Mouse (Mus musculus) MEL (cell line): Measurements from ENCODE around the gene Pard3b. TPM values are rescaled to one million over a fixed set of nuclear protein-coding genes. Genes with fewer than 3 reads are reported as not detected.

Experiments
- DNase-seq: peaks from one replicate; pipeline ENCODE4 v3.0.0; 2011; ENCODE audit warnings: low read depth, low spot score
- H3K27ac ChIP-seq: 2 replicates; pipeline ENCODE4 v1.5.1; 2012; ENCODE audit warnings: low read depth, mild to moderate bottlenecking, control low read depth, low read length, moderate library complexity; ENCODE audit not compliant: control insufficient read depth
- H3K27me3 ChIP-seq, 2 experiments: fragments of 150-350 bp in 1 of 2; sonication (generic) in 1 of 2; 2 replicates each; pipeline ENCODE4 v1.6.1; 2012; ENCODE audit warnings: low read length in 2 of 2, mild to moderate bottlenecking in 2 of 2, improper control_type of control experiment in 1 of 2, moderate library complexity in 1 of 2; ENCODE audit not compliant: insufficient read depth in 2 of 2, control insufficient read depth in 1 of 2
- H3K36me3 ChIP-seq, 2 experiments: 2 replicates each; pipeline ENCODE4 v1.6.1; 2012 to 2014; ENCODE audit warnings: low read length in 2 of 2, improper control_type of control experiment in 1 of 2, inconsistent platforms in 1 of 2, mild to moderate bottlenecking in 1 of 2; ENCODE audit not compliant: insufficient read depth in 2 of 2, control insufficient read depth in 1 of 2
- H3K4me1 ChIP-seq, 2 experiments: fragments of 150-350 bp in 1 of 2; sonication (generic) in 1 of 2; 2 replicates each; pipeline ENCODE4 v1.6.1; 2012; ENCODE audit warnings: low read length in 2 of 2, improper control_type of control experiment in 1 of 2, mild to moderate bottlenecking in 1 of 2; ENCODE audit not compliant: insufficient read depth in 2 of 2, control insufficient read depth in 1 of 2
- H3K4me3 ChIP-seq, 2 experiments: fragments of 150-350 bp in 1 of 2; sonication (generic) in 1 of 2; 2 replicates each; pipeline ENCODE4 v1.5.1; 2012; ENCODE audit warnings: low read depth in 2 of 2, low read length in 2 of 2, mild to moderate bottlenecking in 2 of 2, moderate library complexity in 2 of 2, control low read depth in 1 of 2, improper control_type of control experiment in 1 of 2; ENCODE audit not compliant: control insufficient read depth in 1 of 2, insufficient read depth in 1 of 2
- H3K79me2 ChIP-seq: 2 replicates; pipeline ENCODE4 v1.6.1; 2012; ENCODE audit warnings: mild to moderate bottlenecking, low read length, moderate library complexity; ENCODE audit not compliant: control insufficient read depth, poor library complexity, insufficient read depth
- H3K9ac ChIP-seq: 2 replicates; pipeline ENCODE4 v1.6.1; 2012; ENCODE audit warnings: low read depth, mild to moderate bottlenecking, control low read depth, low read length, moderate library complexity; ENCODE audit not compliant: control insufficient read depth, poor library complexity, severe bottlenecking
- H3K9me3 ChIP-seq: fragments of 150-350 bp; sonication (generic); replicated peaks from 2 replicates; pipeline ENCODE4 v1.6.1; 2012; ENCODE audit warnings: mild to moderate bottlenecking, low read length, improper control_type of control experiment, moderate library complexity; ENCODE audit not compliant: insufficient read depth
- BHLHE40 ChIP-seq: IDR thresholded peaks from 2 replicates; pipeline ENCODE4 v1.6.1; 2012; ENCODE audit warnings: low read depth, mild to moderate bottlenecking, inconsistent platforms, low read length, improper control_type of control experiment, borderline replicate concordance
- CHD1 ChIP-seq: IDR thresholded peaks from 2 replicates; pipeline ENCODE4 v1.6.1; 2012; ENCODE audit warnings: low read depth, mild to moderate bottlenecking, inconsistent platforms, low read length, improper control_type of control experiment
- CHD2 ChIP-seq: IDR thresholded peaks from 2 replicates; pipeline ENCODE4 v1.6.1; 2011; ENCODE audit warnings: low read length, improper control_type of control experiment
- CTCF ChIP-seq, 3 experiments: IDR thresholded peaks in 2 of 3; conservative IDR thresholded peaks in 1 of 3; 2 replicates each; pipeline ENCODE4 v1.5.1; 2011 to 2012; ENCODE audit warnings: low read length in 3 of 3, low read depth in 2 of 3, mild to moderate bottlenecking in 2 of 3, improper control_type of control experiment in 1 of 3, inconsistent platforms in 1 of 3, mixed read lengths in 1 of 3, moderate library complexity in 1 of 3; ENCODE audit not compliant: control insufficient read depth in 1 of 3, insufficient read depth in 1 of 3, poor library complexity in 1 of 3, severe bottlenecking in 1 of 3
- E2F4 ChIP-seq: IDR thresholded peaks from 2 replicates; pipeline ENCODE4 v1.6.1; 2011; ENCODE audit warnings: low read depth, low read length, improper control_type of control experiment, borderline replicate concordance
- ELF1 ChIP-seq: IDR thresholded peaks from 2 replicates; pipeline ENCODE4 v1.6.1; 2014; ENCODE audit warnings: low read depth, mild to moderate bottlenecking, inconsistent platforms, low read length, improper control_type of control experiment, moderate library complexity
- EP300 ChIP-seq, 2 experiments: IDR thresholded peaks; 2 replicates each; pipeline ENCODE4 v1.6.1; 2011; ENCODE audit warnings: improper control_type of control experiment in 2 of 2, low read length in 2 of 2, low read depth in 1 of 2, mild to moderate bottlenecking in 1 of 2
- GABPA ChIP-seq: IDR thresholded peaks from 2 replicates; pipeline ENCODE4 v1.6.1; 2012; ENCODE audit warnings: low read depth, mild to moderate bottlenecking, inconsistent platforms, low read length, improper control_type of control experiment, moderate library complexity
- GATA1 ChIP-seq: IDR thresholded peaks from 2 replicates; pipeline ENCODE4 v1.6.1; 2011; ENCODE audit warnings: low read depth, low read length, improper control_type of control experiment
- HCFC1 ChIP-seq: IDR thresholded peaks from 2 replicates; pipeline ENCODE4 v1.6.1; 2012; ENCODE audit warnings: low read depth, mild to moderate bottlenecking, inconsistent platforms, low read length, improper control_type of control experiment, moderate library complexity
- JUND ChIP-seq: IDR thresholded peaks from 2 replicates; pipeline ENCODE4 v1.6.1; 2011; ENCODE audit warnings: low read depth, mild to moderate bottlenecking, improper control_type of control experiment, low read length
- KAT2A ChIP-seq: conservative IDR thresholded peaks from 2 replicates; pipeline ENCODE4 v1.6.1; 2012; ENCODE audit warnings: low read depth, low read length, improper control_type of control experiment, inconsistent platforms
- MAX ChIP-seq: IDR thresholded peaks from 2 replicates; pipeline ENCODE4 v1.6.1; 2011; ENCODE audit warnings: low read length, improper control_type of control experiment
- MEF2A ChIP-seq: IDR thresholded peaks from 2 replicates; pipeline ENCODE4 v1.6.1; 2014; ENCODE audit warnings: low read depth, mild to moderate bottlenecking, inconsistent platforms, low read length, improper control_type of control experiment; ENCODE audit not compliant: poor library complexity, insufficient replicate concordance, severe bottlenecking; ENCODE audit errors: extremely low read depth
- MYB ChIP-seq: IDR thresholded peaks from 2 replicates; pipeline ENCODE4 v1.6.1; 2011; ENCODE audit warnings: mild to moderate bottlenecking, low read depth, low read length, improper control_type of control experiment
- NELFE ChIP-seq: IDR thresholded peaks from 2 replicates; pipeline ENCODE4 v1.6.1; 2011; ENCODE audit warnings: low read depth, low read length, improper control_type of control experiment
- POLR2AphosphoS2 ChIP-seq: IDR thresholded peaks from 2 replicates; pipeline ENCODE4 v1.6.1; 2011; ENCODE audit warnings: low read length, improper control_type of control experiment
- POLR2AphosphoS5 ChIP-seq: IDR thresholded peaks from 2 replicates; pipeline ENCODE4 v1.6.1; 2012; ENCODE audit warnings: low read depth, borderline replicate concordance, mild to moderate bottlenecking, inconsistent platforms, low read length, moderate library complexity, mixed read lengths
- RCOR1 ChIP-seq: IDR thresholded peaks from 2 replicates; pipeline ENCODE4 v1.6.1; 2012; ENCODE audit warnings: low read depth, mild to moderate bottlenecking, inconsistent platforms, low read length, improper control_type of control experiment
- TAL1 ChIP-seq: IDR thresholded peaks from 2 replicates; pipeline ENCODE4 v1.6.1; 2012; ENCODE audit warnings: mild to moderate bottlenecking, inconsistent platforms, low read length, moderate library complexity, mixed read lengths
- TBP ChIP-seq: IDR thresholded peaks from 2 replicates; pipeline ENCODE4 v1.8.0; 2011; ENCODE audit warnings: low read depth, low read length, improper control_type of control experiment
- TCF12 ChIP-seq: IDR thresholded peaks from 2 replicates; pipeline ENCODE4 v1.6.1; 2014; ENCODE audit warnings: low read depth, mild to moderate bottlenecking, inconsistent platforms, low read length, improper control_type of control experiment, moderate library complexity
- UBTF ChIP-seq: IDR thresholded peaks from 2 replicates; pipeline ENCODE4 v1.6.1; 2012; ENCODE audit warnings: low read depth, mild to moderate bottlenecking, inconsistent platforms, low read length, improper control_type of control experiment, moderate library complexity, borderline replicate concordance; ENCODE audit not compliant: insufficient read depth
- ZKSCAN1 ChIP-seq: IDR thresholded peaks from 2 replicates; pipeline ENCODE4 v1.6.1; 2012; ENCODE audit warnings: low read depth, mild to moderate bottlenecking, inconsistent platforms, low read length, improper control_type of control experiment, moderate library complexity
- polyA plus RNA-seq, 2 experiments: library from polyadenylated mRNA; stranded (reverse) in 1 of 2; unstranded in 1 of 2; fragments of >175 nt in 1 of 2; fragments of >200 nt in 1 of 2; gene quantifications; 2 replicates each; pipeline versions ENCODE4 v1.2.1 to v1.2.4; 2012; ENCODE audit warnings: low replicate concordance in 2 of 2, low read depth in 1 of 2; ENCODE audit not compliant: insufficient read length in 2 of 2, insufficient read depth in 1 of 2, missing spikeins in 1 of 2
- total RNA-seq: library from RNA; depleted of rRNA; stranded (reverse); fragments of 300-350 nt; gene quantifications from 2 replicates; pipeline ENCODE4 v1.2.3, GENCODE M21; 2012

Pard3b gene
- total and polyA plus RNA-seq, 3 experiments = not detected

GRCm38 (mm10) chr1:62587536-62587935, 948.9 kb downstream of the Pard3b start:
- H3K27me3 ChIP-seq = no peaks in the 10 kb centered on the region
- H3K27ac ChIP-seq = no peak overlapping the region
- H3K36me3 ChIP-seq = no peaks in the 10 kb centered on the region
- H3K9ac ChIP-seq = no peak overlapping the region
- H3K79me2 ChIP-seq = no peaks in the 10 kb centered on the region
- no peaks in the 10 kb centered on the region for H3K4me1 ChIP-seq
- TF ChIP-seq MYB (no peak), CTCF (IDR thresholded peaks at IDR 0.05 in 2 of 3, conservative IDR thresholded peaks at IDR 0.05 in 1 of 3; ENCODE audit: control insufficient read depth in 1 of 3, insufficient read depth in 1 of 3, low read depth in 2 of 3, low read length in 3 of 3, poor library complexity in 1 of 3, severe bottlenecking in 1 of 3) (no peak), ELF1 (no peak), EP300 (IDR thresholded peaks at IDR 0.05; ENCODE audit: low read depth in 1 of 2, low read length in 2 of 2) (no peak), TAL1 (no peak), GABPA (no peak), MAX (no peak), UBTF (no peak), POLR2AphosphoS5 (no peak), CHD1 (no peak), TCF12 (no peak), GATA1 (no peak), NELFE (no peak), TBP (no peak), HCFC1 (no peak), RCOR1 (no peak), MEF2A (no peak), JUND (no peak), KAT2A (no peak), ZKSCAN1 (no peak)
- no peak for DNase-seq
- no peak overlapping the region for H3K4me3 ChIP-seq
- H3K9me3 ChIP-seq = no peaks in the 10 kb centered on the region

DNA sequence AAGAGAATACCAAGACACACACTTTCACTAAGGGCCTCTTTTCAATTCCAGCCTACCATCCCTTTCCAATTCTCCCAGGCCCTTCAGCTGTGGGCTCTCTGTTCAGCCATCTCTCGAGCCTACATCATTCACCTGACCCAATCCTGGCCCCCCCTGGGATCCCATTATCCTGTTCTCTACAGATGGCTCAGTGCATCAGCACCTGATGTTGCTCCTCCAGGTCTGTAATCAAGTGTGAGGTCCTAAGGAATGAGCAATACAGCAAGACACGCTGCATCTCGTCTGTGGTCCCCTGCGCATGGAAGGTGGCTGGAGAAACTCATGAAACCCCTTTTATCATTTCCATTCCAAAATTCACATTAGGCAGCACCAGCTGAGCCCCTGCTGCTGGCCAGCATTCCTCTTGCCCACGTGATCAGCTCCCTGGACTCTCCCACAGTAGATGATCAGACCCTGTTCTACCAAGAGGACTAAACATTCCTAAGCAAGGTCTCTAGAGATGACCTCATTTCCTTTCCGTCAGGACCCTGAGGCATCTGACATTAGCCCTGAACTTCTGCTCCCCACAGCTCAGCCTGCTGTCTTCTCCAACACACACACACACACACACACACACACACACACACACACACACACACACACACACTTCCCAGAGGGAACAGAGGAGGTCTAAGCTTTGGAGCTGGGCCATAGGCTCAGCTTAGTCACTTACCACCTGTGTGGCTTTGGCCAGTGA, 952.8 kb downstream of the Pard3b start:
- no peaks in the 10 kb centered on the region for H3K36me3 ChIP-seq
- no peak overlapping the region for H3K9ac ChIP-seq
- H3K4me1 ChIP-seq = no peaks in the 10 kb centered on the region
- DNase-seq = no peak
- TF ChIP-seq CHD2 = no peak
- TF ChIP-seq MYB = no peak
- TF ChIP-seq POLR2AphosphoS2 = no peak
- no peak for TF ChIP-seq ZKSCAN1
- TF ChIP-seq E2F4 = no peak
- TF ChIP-seq BHLHE40 = no peak
- TF ChIP-seq TBP = no peak
- no peak for TF ChIP-seq RCOR1
- no peak for TF ChIP-seq CTCF (IDR thresholded peaks at IDR 0.05 in 2 of 3, conservative IDR thresholded peaks at IDR 0.05 in 1 of 3; ENCODE audit: control insufficient read depth in 1 of 3, insufficient read depth in 1 of 3, low read depth in 2 of 3, low read length in 3 of 3, poor library complexity in 1 of 3, severe bottlenecking in 1 of 3)
- no peaks in the 10 kb centered on the region for H3K79me2 ChIP-seq
- H3K27ac ChIP-seq = no peak overlapping the region
- H3K27me3 ChIP-seq = no peaks in the 10 kb centered on the region
- H3K9me3 ChIP-seq = no peaks in the 10 kb centered on the region
- H3K4me3 ChIP-seq = no peak overlapping the region
